Mouse (Mus musculus) intestine, postnatal 0 days (tissue): ENCODE data around the gene Pnpla2. TPM values are rescaled to one million over a fixed set of nuclear protein-coding genes. Genes with fewer than 3 reads are reported as not detected.

Source experiments
- ATAC-seq: fragments of 200-750 bp; cut with Nextera tagmentation; 2 replicates; pipeline ENCODE4 v1.8.0; 2017; ENCODE audit warnings: mild to moderate bottlenecking, moderate TSS enrichment, moderate library complexity
- H3K27ac ChIP-seq: fragments of 300-500 bp; sonication (generic); 2 replicates; pipeline ENCODE4 v1.5.1; 2014; ENCODE audit warnings: mild to moderate bottlenecking, low read depth, low read length, moderate library complexity
- H3K27me3 ChIP-seq: fragments of 300-500 bp; sonication (generic); replicated peaks from 2 replicates; pipeline ENCODE4 v1.6.1; 2014; ENCODE audit warnings: low read length, mixed read lengths; ENCODE audit not compliant: control insufficient read depth, insufficient read depth
- H3K36me3 ChIP-seq: fragments of 300-500 bp; sonication (generic); 2 replicates; pipeline ENCODE4 v1.6.1; 2014; ENCODE audit warnings: mild to moderate bottlenecking, moderate library complexity; ENCODE audit not compliant: control insufficient read depth, insufficient read depth
- H3K4me1 ChIP-seq: fragments of 300-500 bp; sonication (generic); replicated peaks from 2 replicates; pipeline ENCODE4 v1.6.1; 2014; ENCODE audit warnings: antibody characterized with exemption, low read length, mixed read lengths; ENCODE audit not compliant: control insufficient read depth, insufficient read depth
- H3K4me2 ChIP-seq: fragments of 300-500 bp; sonication (generic); replicated peaks from 2 replicates; pipeline ENCODE4 v1.6.1; 2014; ENCODE audit warnings: low read depth, mild to moderate bottlenecking, moderate library complexity
- H3K4me3 ChIP-seq: fragments of 300-500 bp; sonication (generic); 2 replicates; pipeline ENCODE4 v1.5.1; 2014; ENCODE audit warnings: low read depth, low read length
- H3K9ac ChIP-seq: fragments of 300-500 bp; sonication (generic); 2 replicates; pipeline ENCODE4 v1.6.1; 2014; ENCODE audit warnings: mild to moderate bottlenecking, low read depth, low read length
- H3K9me3 ChIP-seq: fragments of 300-500 bp; sonication (generic); 2 replicates; pipeline ENCODE4 v1.6.1; 2016; ENCODE audit warnings: mixed run types; ENCODE audit not compliant: control insufficient read depth
- CTCF ChIP-seq: sonication (generic); IDR thresholded peaks from 2 replicates; pipeline ENCODE4 v1.5.1; 2016; ENCODE audit warnings: low read depth, mild to moderate bottlenecking, control low read depth, antibody characterized with exemption, moderate library complexity
- WGBS: fragments of 180-500 bp; shearing (Covaris S2); extraction: QIAGEN DNeasy Blood & Tissue Kit; methylation state at CpG from one replicate; pipeline ENCODE4 v1.1.7; 2014; 5-methylcytosine and 5-hydroxymethylcytosine counted together
- polyA plus RNA-seq: library from polyadenylated mRNA; unstranded; fragments of >200 nt; fragmentation: Nextera tagmentation; extraction: Ambion mirVana; gene quantifications from 2 replicates; pipeline ENCODE4 v1.2.1, GENCODE M21; 2015

Gene Pnpla2
- polyA plus RNA-seq, 1 experiment from 2014 or later: 79.4 TPM

DNA sequence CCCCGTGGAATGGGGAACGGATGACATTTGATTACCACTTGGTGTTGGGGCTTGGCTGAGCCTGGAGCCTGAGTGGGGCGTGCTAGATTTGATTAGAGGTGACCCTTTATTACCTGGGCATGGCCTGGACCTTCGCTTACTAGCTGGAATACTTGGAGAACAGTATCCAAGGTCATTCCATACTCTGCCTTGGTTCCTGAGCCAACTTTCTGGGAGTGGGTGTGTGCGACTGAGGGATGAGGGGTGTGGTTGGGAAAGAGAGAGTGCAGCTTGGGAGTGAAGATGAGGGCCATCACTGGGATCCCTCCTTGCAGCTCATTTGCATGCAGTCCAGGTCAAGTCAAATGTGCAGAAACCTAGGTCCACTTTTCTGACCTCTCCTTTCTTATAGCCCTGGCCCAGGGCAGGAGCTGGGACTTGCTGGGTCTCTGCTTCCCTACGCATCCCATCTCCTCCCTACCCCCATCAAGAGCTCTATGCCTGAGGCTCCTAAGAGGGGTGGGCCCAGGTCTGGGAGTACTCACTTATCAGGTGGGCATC is 28.2 kb downstream of the Pnpla2 start:
- no peak overlapping the region for H3K4me3 ChIP-seq
- H3K9ac ChIP-seq: no peak overlapping the region
- peaks cover 18% of the 10 kb centered on the region; the same call in 1 of the 2 replicates for H3K27me3 ChIP-seq
- no peak overlapping the region for H3K4me2 ChIP-seq
- H3K27ac ChIP-seq: no peak overlapping the region
- TF ChIP-seq CTCF: no peak
- peaks cover 3% of the 10 kb centered on the region; the same call in 1 of the 2 replicates for H3K36me3 ChIP-seq
- no peaks in the 10 kb centered on the region; the same call in 1 of the 2 replicates for H3K4me1 ChIP-seq
- no peaks in the 10 kb centered on the region for H3K9me3 ChIP-seq
- no peak for ATAC-seq
- WGBS: 75% methylated on average over 6 of the region's 6 CpGs

DNA sequence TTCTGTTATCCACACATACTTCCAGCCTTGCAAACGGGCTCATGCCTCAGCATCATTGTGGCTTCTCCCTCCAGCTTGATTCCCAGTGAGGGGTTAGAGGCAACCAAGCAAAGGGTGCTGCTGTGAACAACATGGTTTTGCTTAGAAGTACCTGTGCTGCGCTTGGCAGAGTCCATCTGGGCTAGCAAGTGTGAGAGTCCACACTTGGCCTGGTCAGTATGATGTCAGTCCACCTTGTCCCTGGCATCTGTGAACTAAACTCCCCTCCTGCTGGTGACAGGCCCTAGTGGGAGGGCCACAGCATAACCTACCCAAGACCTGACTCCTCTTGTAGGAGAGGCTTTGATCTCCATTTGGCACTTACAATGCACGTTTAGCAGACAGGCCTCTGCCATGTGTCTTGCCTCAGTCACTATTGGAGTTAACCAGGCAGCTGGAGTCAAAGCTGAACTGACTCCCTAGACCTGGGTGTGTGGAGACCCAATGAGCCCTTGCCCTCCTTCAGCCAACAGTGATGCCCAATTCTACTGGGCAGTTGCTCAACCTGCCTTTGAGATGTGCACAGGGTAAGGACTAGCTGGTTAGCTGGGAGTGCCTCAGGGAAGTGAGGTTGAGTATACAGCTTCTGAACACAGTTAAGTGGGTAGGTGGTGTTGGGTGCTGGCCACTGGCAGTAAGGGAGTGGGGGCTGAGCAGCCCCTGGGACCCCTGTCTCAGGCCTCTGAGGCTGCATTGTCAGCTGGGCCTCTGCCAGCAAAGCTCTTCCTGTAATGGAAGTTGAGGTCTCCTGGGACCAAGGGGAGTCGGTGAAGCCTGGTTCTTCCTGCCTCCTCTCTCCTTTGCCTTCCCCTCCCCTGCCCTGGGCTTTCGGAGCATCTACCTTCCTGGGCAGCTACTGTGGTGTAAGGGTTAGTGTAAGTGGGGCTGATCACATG is 29.5 kb downstream of the Pnpla2 start:
- Histone ChIP-seq H3K27me3 (peaks cover 18% of the 10 kb centered on the region; the same call in 1 of the 2 replicates), H3K9ac (no peak overlapping the region), H3K9me3 (no peaks in the 10 kb centered on the region), H3K4me1 (no peaks in the 10 kb centered on the region; the same call in 1 of the 2 replicates), H3K4me3 (no peak overlapping the region), H3K36me3 (peaks cover 3% of the 10 kb centered on the region; the same call in 1 of the 2 replicates), H3K4me2 (no peak overlapping the region), H3K27ac (no peak overlapping the region)
- 85% methylated on average over 5 of the region's 5 CpGs for WGBS
- ATAC-seq: no peak
- no peak for TF ChIP-seq CTCF

DNA sequence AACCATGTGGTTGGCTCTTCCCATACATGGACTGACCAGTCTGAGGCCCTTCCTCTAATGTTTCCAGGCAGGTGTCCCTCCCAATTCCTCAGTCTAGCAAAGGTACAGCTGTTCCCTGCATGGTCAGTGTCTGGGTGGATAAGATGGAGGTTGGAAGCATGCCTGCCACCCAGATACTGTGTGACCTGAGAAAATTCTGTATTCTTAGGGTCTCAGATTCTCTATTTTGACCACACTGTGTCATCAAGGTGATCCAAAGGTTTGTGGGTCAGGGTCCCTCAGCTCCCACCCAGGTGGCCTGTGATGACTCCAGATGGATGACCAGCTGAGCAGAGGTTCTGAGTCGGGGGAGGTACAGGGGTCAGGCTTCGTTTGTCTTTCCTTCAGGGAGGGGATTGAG is 30.2 kb downstream of the Pnpla2 start:
- peaks cover 3% of the 10 kb centered on the region; the same call in 1 of the 2 replicates for H3K36me3 ChIP-seq
- no peak overlapping the region for H3K4me3 ChIP-seq
- 69% methylated on average over 2 of the region's 2 CpGs for WGBS
- no peak overlapping the region for H3K27ac ChIP-seq
- no peak overlapping the region for H3K4me2 ChIP-seq
- no peaks in the 10 kb centered on the region; the same call in 1 of the 2 replicates for H3K4me1 ChIP-seq
- H3K27me3 ChIP-seq: peaks cover 18% of the 10 kb centered on the region; the same call in 1 of the 2 replicates
- H3K9me3 ChIP-seq: no peaks in the 10 kb centered on the region
- no peak for TF ChIP-seq CTCF
- no peak overlapping the region for H3K9ac ChIP-seq
- no peak for ATAC-seq

DNA sequence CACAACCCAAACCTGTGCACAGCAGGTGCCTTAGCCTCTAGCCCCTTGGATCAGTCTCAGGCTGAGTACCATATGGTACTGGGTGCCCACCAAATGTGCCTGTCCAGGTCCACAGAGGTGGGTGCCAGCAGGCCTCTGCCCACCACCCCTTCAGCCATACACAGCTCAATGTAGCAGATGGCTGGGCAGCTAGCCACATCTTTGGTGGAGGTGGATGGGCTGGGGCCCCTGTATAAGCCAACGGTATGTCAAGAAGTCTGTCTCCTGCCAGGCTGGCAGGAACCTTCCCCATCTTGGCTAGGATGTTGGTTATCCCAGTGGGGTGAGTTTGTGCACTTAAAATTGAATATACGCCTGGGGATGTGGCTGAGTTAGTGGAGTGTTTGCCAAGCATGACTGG is 30.6 kb downstream of the Pnpla2 start:
- WGBS: 87% methylated on average over 2 of the region's 2 CpGs
- ATAC-seq: no peak

DNA sequence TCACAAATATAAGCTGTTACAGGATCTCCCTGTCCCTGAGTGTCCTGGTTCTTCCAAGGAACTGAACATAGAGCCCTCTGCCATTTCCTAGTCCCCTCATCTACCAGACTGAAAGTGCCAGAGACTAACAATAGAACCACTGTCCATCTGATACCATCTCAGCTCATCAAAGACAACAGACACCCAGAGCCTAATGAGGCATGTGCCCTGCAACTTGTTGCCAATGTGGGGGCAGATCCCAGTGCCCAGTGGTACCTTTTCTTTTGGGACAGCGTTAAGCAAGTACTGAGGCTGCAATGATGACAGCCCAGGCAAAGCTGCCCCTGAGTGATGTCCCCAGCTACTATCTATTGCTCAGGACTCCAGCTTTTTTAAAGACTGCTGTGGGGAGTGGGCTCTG is 31.2 kb downstream of the Pnpla2 start:
- Histone ChIP-seq H3K4me3 (no peak overlapping the region), H3K4me2 (no peak overlapping the region), H3K36me3 (peaks cover 9% of the 10 kb centered on the region; the same call in 1 of the 2 replicates), H3K4me1 (no peaks in the 10 kb centered on the region; the same call in 1 of the 2 replicates), H3K27me3 (peaks cover 18% of the 10 kb centered on the region; the same call in 1 of the 2 replicates), H3K9ac (no peak overlapping the region), H3K9me3 (no peaks in the 10 kb centered on the region), H3K27ac (no peak overlapping the region)
- ATAC-seq: no peak
- no peak for TF ChIP-seq CTCF
- 94% methylated on average over 1 of the region's 1 CpGs for WGBS

More for the DNA sequence above, 30.6 kb downstream of the Pnpla2 start:
- no peak for TF ChIP-seq CTCF
- no peak overlapping the region for H3K27ac ChIP-seq
- peaks cover 18% of the 10 kb centered on the region; the same call in 1 of the 2 replicates for H3K27me3 ChIP-seq
- no peak overlapping the region for H3K4me2 ChIP-seq
- H3K9ac ChIP-seq: no peak overlapping the region
- peaks cover 3% of the 10 kb centered on the region; the same call in 1 of the 2 replicates for H3K36me3 ChIP-seq
- H3K4me1 ChIP-seq: no peaks in the 10 kb centered on the region; the same call in 1 of the 2 replicates
- no peaks in the 10 kb centered on the region for H3K9me3 ChIP-seq
- no peak overlapping the region for H3K4me3 ChIP-seq

DNA sequence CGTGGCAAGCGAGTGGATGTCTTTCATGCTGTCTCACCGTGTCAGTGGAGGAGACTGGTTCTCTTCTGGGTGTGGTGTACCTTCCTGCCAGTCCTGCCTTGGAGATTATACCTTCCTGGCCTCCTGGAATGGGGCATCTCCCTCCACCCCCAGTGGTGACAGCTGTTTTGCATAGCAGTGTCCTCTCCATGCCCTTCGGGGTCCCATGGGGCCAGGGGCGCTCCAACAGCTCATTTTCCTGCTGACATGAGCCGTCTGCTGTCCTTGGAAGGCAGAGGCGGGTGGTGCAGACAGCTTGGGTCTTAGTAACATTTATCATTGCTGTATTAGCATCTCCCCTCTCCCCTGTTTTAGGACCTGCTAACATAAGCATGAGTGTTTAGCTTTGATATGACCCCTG is 32.1 kb downstream of the Pnpla2 start:
- no peaks in the 10 kb centered on the region for H3K9me3 ChIP-seq
- peaks cover 17% of the 10 kb centered on the region; the same call in 1 of the 2 replicates for H3K36me3 ChIP-seq
- no peak for ATAC-seq
- H3K4me2 ChIP-seq: no peak overlapping the region
- no peak overlapping the region for H3K27ac ChIP-seq
- no peak overlapping the region for H3K9ac ChIP-seq
- WGBS: 81% methylated on average over 7 of the region's 7 CpGs
- H3K4me3 ChIP-seq: no peak overlapping the region
- TF ChIP-seq CTCF: no peak
- H3K4me1 ChIP-seq: no peaks in the 10 kb centered on the region
- peaks cover 12% of the 10 kb centered on the region; the same call in 1 of the 2 replicates for H3K27me3 ChIP-seq
